Mouse (Mus musculus) hindbrain, embryonic 10.5 days (tissue): ENCODE data around the gene Vegfb. TPM values are rescaled to one million over a fixed set of nuclear protein-coding genes. Genes with fewer than 3 reads are reported as not detected.
A peak's percentile ranks its signal among the peaks of the same experiment; 100 is the strongest.

Source experiments
- DNase-seq: peaks from one replicate; pipeline ENCODE4 v3.0.0-alpha.2; 2017; ENCODE audit warnings: low spot score
- H3K27ac ChIP-seq: fragments of 300-500 bp; sonication (generic); 2 replicates; pipeline ENCODE4 v1.5.1; 2016; ENCODE audit warnings: mild to moderate bottlenecking, moderate library complexity
- H3K27me3 ChIP-seq: fragments of 300-500 bp; sonication (generic); 2 replicates; pipeline ENCODE4 v1.6.1; 2016; ENCODE audit warnings: mild to moderate bottlenecking; ENCODE audit not compliant: poor library complexity, insufficient read depth, severe bottlenecking
- H3K36me3 ChIP-seq: fragments of 300-500 bp; sonication (generic); 2 replicates; pipeline ENCODE4 v1.6.1; 2016; ENCODE audit warnings: mild to moderate bottlenecking, moderate library complexity
- H3K4me1 ChIP-seq: fragments of 300-500 bp; sonication (generic); replicated peaks from 2 replicates; pipeline ENCODE4 v1.6.1; 2016; ENCODE audit warnings: mild to moderate bottlenecking
- H3K4me3 ChIP-seq: fragments of 300-500 bp; sonication (generic); 2 replicates; pipeline ENCODE4 v1.5.1; 2016; ENCODE audit warnings: mild to moderate bottlenecking, moderate library complexity
- H3K9me3 ChIP-seq: fragments of 300-500 bp; sonication (generic); 2 replicates; pipeline ENCODE4 v1.6.1; 2016; ENCODE audit warnings: mild to moderate bottlenecking, moderate library complexity
- WGBS: fragments of 180-500 bp; shearing (Covaris S2); methylation state at CpG from one replicate; pipeline ENCODE4 v1.1.7; 2016; 5-methylcytosine and 5-hydroxymethylcytosine counted together
- polyA plus RNA-seq: library from polyadenylated mRNA; unstranded; fragments of >200 nt; fragmentation: Nextera tagmentation; extraction: Ambion mirVana; gene quantifications from 2 replicates; pipeline ENCODE4 v1.2.1, GENCODE M21; 2016

Gene Vegfb
- polyA plus RNA-seq, 1 experiment from 2014 or later = 36.2 TPM

DNA sequence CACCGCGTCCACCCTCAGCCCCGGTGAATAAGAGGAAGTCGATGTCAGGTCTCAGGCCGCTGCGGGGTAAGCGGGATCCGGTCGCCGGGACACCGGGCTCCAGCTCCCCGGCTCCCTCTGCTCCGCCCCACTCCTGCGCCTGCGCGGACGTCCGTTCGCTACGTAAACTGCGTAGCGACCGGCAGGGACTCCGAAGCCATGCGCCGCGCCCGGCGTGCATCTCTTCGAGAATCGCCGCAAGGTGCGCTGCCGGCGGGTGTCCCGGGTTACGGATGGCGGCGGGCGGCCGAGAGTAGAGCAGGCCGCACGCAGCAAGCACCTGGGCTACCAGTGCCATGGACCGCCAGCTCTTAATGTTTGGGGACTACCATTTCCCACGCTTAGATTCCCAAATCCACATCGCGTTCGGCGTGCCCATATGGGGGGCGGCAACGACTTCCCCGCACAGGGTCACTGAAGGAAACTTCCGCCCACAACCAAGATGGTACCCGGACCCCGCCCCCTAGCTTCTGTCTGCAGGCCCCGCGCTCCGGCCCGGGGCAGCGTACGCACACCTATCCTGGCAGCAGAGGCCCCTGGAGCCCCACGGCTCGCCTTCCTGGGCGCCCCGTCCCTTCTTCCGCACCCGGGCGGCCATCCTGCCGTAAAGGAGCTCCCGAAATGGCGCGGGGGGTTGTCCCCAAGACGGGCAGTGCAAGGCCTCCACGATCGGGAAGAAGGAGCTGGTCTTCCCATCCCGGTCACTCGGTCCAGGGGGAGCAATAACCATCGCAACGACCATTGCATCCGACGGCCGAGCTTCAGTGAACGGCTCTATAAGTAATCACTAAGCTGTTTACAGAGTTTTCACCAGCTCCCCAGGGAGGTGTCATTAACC is 45.8 kb downstream of the Vegfb start, which contains the start of gene Bad:
Gene Bad (plus strand): TSS at position 490 of the 877 bp plus-strand sequence.
- peak; percentile 94 for DNase-seq
- Histone ChIP-seq H3K36me3 (peaks cover 17% of the 10 kb centered on the region), H3K27me3 (peaks cover 17% of the 10 kb centered on the region), H3K4me3 (peak within 1 kb of the TSS; percentile 91), H3K27ac (peak within 1 kb of the TSS; percentile 97), H3K9me3 (no peaks in the 10 kb centered on the region), H3K4me1 (peaks cover 35% of the 10 kb centered on the region)
- WGBS = under 1% methylated on average over 83 of the region's 83 CpGs

DNA sequence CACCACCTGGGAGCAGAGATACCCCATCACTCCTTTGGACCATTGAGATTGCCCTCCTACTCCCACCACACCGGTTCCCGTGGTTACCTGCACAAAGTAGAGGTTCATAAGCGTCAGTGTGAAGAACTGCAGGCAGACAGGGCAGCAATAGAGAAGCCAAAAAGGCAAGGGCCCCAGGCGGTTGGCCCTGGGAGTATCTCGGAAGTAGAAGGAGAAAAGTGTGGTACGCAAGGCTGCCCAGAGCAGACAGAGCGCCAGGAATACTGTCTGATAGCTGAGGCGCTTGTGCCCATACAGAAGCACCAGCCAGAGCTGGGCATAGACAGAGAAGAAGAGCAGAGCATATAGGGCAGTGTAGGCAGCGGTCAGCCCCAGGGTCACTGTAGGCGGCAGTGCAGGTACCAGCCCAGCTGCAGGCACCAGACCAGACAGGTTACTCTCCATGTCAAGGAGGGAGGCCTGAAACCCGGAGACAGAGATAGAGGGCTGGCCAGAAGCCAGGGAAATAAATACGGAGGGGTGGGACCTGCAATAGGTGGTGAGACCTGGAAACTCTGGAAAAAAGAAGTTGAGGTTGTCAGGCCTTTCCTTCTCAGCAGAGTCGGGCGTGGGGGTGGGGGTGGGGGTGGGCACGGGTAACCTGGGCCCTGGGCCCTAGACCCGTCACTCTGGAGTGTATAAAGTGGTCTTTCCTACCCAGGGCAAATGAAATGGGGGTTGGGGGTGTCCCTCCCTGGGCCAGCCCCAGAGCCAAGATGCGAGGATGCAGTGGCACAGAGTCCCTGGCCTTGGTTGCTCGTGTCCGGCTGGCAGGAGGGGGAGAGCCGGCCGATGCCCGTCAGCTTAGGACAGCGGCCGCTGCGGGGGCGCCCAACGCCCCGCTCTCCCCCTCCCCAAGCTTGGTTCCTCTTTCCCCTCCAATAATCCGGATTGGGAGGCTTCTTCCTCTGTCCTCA is 46.8 kb downstream of the Vegfb start:
- Histone ChIP-seq H3K27me3 (peaks cover 26% of the 10 kb centered on the region), H3K9me3 (no peaks in the 10 kb centered on the region), H3K27ac (peak overlapping the region; percentile 97), H3K4me1 (peaks cover 35% of the 10 kb centered on the region), H3K36me3 (peaks cover 13% of the 10 kb centered on the region), H3K4me3 (peak overlapping the region; percentile 91)
- DNase-seq = no peak
- WGBS = 22% methylated on average over 29 of the region's 29 CpGs

- Histone ChIP-seq H3K36me3 (0 out of 2 replicates have a peak, but pooled peaks cover 2% of the 10 kb centered on the region), H3K4me1 (peaks cover 37% of the 10 kb centered on the region), H3K4me3 (peak overlapping the region; percentile 7; the same call in 1 of the 2 replicates), H3K9me3 (no peaks in the 10 kb centered on the region), H3K27me3 (peaks cover 39% of the 10 kb centered on the region), H3K27ac (no peak overlapping the region)
- 90% methylated on average over 20 of the region's 20 CpGs for WGBS
- DNase-seq = no peak
Observed at GRCm38 (mm10) chr19:6939106-6940002, 48.1 kb downstream of the Vegfb start.

- no peak overlapping the region for H3K4me3 ChIP-seq
- H3K27me3 ChIP-seq = peaks cover 55% of the 10 kb centered on the region
- H3K36me3 ChIP-seq = 0 out of 2 replicates have a peak, but pooled peaks cover 2% of the 10 kb centered on the region
- no peak overlapping the region for H3K27ac ChIP-seq
- WGBS = 80% methylated on average over 16 of the region's 16 CpGs
- H3K9me3 ChIP-seq = no peaks in the 10 kb centered on the region
- no peak for DNase-seq
- H3K4me1 ChIP-seq = peaks cover 46% of the 10 kb centered on the region
Observed at GRCm38 (mm10) chr19:6937541-6938465, 49.6 kb downstream of the Vegfb start.

DNA sequence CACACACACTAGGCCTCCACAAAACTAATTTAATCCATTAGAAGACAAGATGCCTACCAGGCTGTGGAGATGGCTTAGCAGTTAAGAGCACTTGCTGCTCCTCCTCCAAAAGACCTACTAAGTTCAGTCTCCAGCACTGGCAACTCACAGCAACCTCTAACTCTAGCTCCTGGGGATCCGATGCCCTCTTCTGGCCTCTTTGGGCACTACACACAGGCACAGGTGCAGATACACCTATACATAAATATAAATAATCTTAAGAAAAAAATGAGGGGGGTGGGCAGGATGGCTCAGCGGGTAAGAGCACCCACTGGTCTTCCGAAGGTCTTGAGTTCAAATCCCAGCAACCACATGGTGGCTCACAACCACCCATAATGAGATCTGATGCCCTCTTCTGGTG is 51.2 kb downstream of the Vegfb start:
- 0 out of 2 replicates have a peak, but pooled peaks cover 2% of the 10 kb centered on the region for H3K36me3 ChIP-seq
- DNase-seq = no peak
- no peaks in the 10 kb centered on the region for H3K9me3 ChIP-seq
- no peak overlapping the region for H3K27ac ChIP-seq
- WGBS = 12% methylated on average over 3 of the region's 3 CpGs
- H3K4me3 ChIP-seq = no peak overlapping the region
- H3K27me3 ChIP-seq = peaks cover 70% of the 10 kb centered on the region
- peaks cover 43% of the 10 kb centered on the region for H3K4me1 ChIP-seq

- Histone ChIP-seq H3K4me1 (peaks cover 26% of the 10 kb centered on the region), H3K9me3 (no peaks in the 10 kb centered on the region), H3K36me3 (0 out of 2 replicates have a peak, but pooled peaks cover 2% of the 10 kb centered on the region), H3K4me3 (peak within 1 kb of the TSS; percentile 45), H3K27me3 (peaks cover 89% of the 10 kb centered on the region), H3K27ac (peak within 1 kb of the TSS; percentile 13; the same call in 1 of the 2 replicates)
- no peak for DNase-seq
- WGBS = 10% methylated on average over 23 of the region's 23 CpGs
Observed at GRCm38 (mm10) chr19:6934195-6934977, 53.1 kb downstream of the Vegfb start, which contains the start of gene Kcnk4. TSS of gene Kcnk4 (minus strand) at chr19:6934515.

GRCm38 (mm10) chr19:6933436-6934194 is 53.8 kb downstream of the Vegfb start:
- DNase-seq = peak; percentile 34
- WGBS = 4% methylated on average over 58 of the region's 58 CpGs

GRCm38 (mm10) chr19:6933102-6933435 is 54.4 kb downstream of the Vegfb start:
- Histone ChIP-seq H3K27ac (no peak overlapping the region), H3K4me3 (peak overlapping the region; percentile 45; the same call in 1 of the 2 replicates), H3K9me3 (no peaks in the 10 kb centered on the region), H3K36me3 (no peaks in the 10 kb centered on the region), H3K4me1 (peaks cover 24% of the 10 kb centered on the region), H3K27me3 (peaks cover 91% of the 10 kb centered on the region)
- 20% methylated on average over 4 of the region's 4 CpGs for WGBS
- no peak for DNase-seq

More at GRCm38 (mm10) chr19:6933436-6934194, 53.8 kb downstream of the Vegfb start:
- Histone ChIP-seq H3K27me3 (peaks cover 91% of the 10 kb centered on the region), H3K4me3 (peak overlapping the region; percentile 45), H3K9me3 (no peaks in the 10 kb centered on the region), H3K4me1 (peaks cover 21% of the 10 kb centered on the region), H3K27ac (peak overlapping the region; percentile 13; the same call in 1 of the 2 replicates), H3K36me3 (0 out of 2 replicates have a peak, but pooled peaks cover 2% of the 10 kb centered on the region)
